Mouse (Mus musculus): ENCODE results near the gene Sf3b2. TPM values are rescaled to one million over a fixed set of nuclear protein-coding genes. Genes with fewer than 3 reads are reported as not detected.

The Sf3b2 gene
- polyA plus RNA-seq, 1 experiment from 2014 or later: 103 TPM

Other genes with a start within 250 kb of the Sf3b2 start
- gene Rin1, start 245.0 kb downstream of the Sf3b2 start, polyA plus RNA-seq (2015; fragmentation: Nextera tagmentation; extraction: Ambion mirVana): 0.13 and 0.35 TPM in 2 replicates
- gene Cd248, start 227.4 kb downstream of the Sf3b2 start, polyA plus RNA-seq (2015; fragmentation: Nextera tagmentation; extraction: Ambion mirVana): 2.4 and 3.7 TPM in 2 replicates
- 0.33 and 0.52 TPM in 2 replicates for gene Tmem151a, start 209.9 kb downstream of the Sf3b2 start, polyA plus RNA-seq (2015; fragmentation: Nextera tagmentation; extraction: Ambion mirVana)
- gene Yif1a, start 206.9 kb downstream of the Sf3b2 start, polyA plus RNA-seq (2015; fragmentation: Nextera tagmentation; extraction: Ambion mirVana): 51.2 and 53.1 TPM in 2 replicates
- gene Cnih2, start 196.9 kb downstream of the Sf3b2 start, polyA plus RNA-seq (2015; fragmentation: Nextera tagmentation; extraction: Ambion mirVana): 0.40 and 0.46 TPM in 2 replicates
- 79.2 and 88.7 TPM in 2 replicates for gene Rab1b, start 188.4 kb downstream of the Sf3b2 start, polyA plus RNA-seq (2015; fragmentation: Nextera tagmentation; extraction: Ambion mirVana)
- gene Klc2, start 176.9 kb downstream of the Sf3b2 start, polyA plus RNA-seq (2015; fragmentation: Nextera tagmentation; extraction: Ambion mirVana): 1.5 and 1.9 TPM in 2 replicates
- gene Pacs1, start 22.3 kb downstream of the Sf3b2 start, polyA plus RNA-seq (2015; fragmentation: Nextera tagmentation; extraction: Ambion mirVana): 6.8 and 8.1 TPM in 2 replicates
- gene Gal3st3, start 2.9 kb upstream of the Sf3b2 start, polyA plus RNA-seq (2015; fragmentation: Nextera tagmentation; extraction: Ambion mirVana): 0.08 TPM in 1 of 2 replicates, not detected in the other
- not detected in 2 replicates for gene Catsper1, start 40.3 kb upstream of the Sf3b2 start, polyA plus RNA-seq (2015; fragmentation: Nextera tagmentation; extraction: Ambion mirVana)
- gene Cst6, start 54.1 kb upstream of the Sf3b2 start, polyA plus RNA-seq (2015; fragmentation: Nextera tagmentation; extraction: Ambion mirVana): 0.57 TPM in 1 of 2 replicates, not detected in the other
- 22.4 and 23.5 TPM in 2 replicates for gene Eif1ad, start 71.3 kb upstream of the Sf3b2 start, polyA plus RNA-seq (2015; fragmentation: Nextera tagmentation; extraction: Ambion mirVana)
- gene Banf1, start 71.7 kb upstream of the Sf3b2 start, polyA plus RNA-seq (2015; fragmentation: Nextera tagmentation; extraction: Ambion mirVana): 189 and 214 TPM in 2 replicates
- 23.8 and 25.8 TPM in 2 replicates for gene Sart1, start 93.2 kb upstream of the Sf3b2 start, polyA plus RNA-seq (2015; fragmentation: Nextera tagmentation; extraction: Ambion mirVana)
- gene Tsga10ip, start 107.1 kb upstream of the Sf3b2 start, polyA plus RNA-seq (2015; fragmentation: Nextera tagmentation; extraction: Ambion mirVana): 0.05 and 0.26 TPM in 2 replicates
- 61.4 and 64.5 TPM in 2 replicates for gene Drap1, start 129.5 kb upstream of the Sf3b2 start, polyA plus RNA-seq (2015; fragmentation: Nextera tagmentation; extraction: Ambion mirVana)
- 6.1 and 7.1 TPM in 2 replicates for gene AI837181, start 129.7 kb upstream of the Sf3b2 start, polyA plus RNA-seq (2015; fragmentation: Nextera tagmentation; extraction: Ambion mirVana)
- not detected in 2 replicates for gene Fosl1, start 152.1 kb upstream of the Sf3b2 start, polyA plus RNA-seq (2015; fragmentation: Nextera tagmentation; extraction: Ambion mirVana)
- gene Ccdc85b, start 162.4 kb upstream of the Sf3b2 start, polyA plus RNA-seq (2015; fragmentation: Nextera tagmentation; extraction: Ambion mirVana): 0.86 and 0.97 TPM in 2 replicates
- gene Fibp, start 165.2 kb upstream of the Sf3b2 start, polyA plus RNA-seq (2015; fragmentation: Nextera tagmentation; extraction: Ambion mirVana): 25.9 and 27.2 TPM in 2 replicates
- 0.36 and 0.58 TPM in 2 replicates for gene Ctsw, start 173.1 kb upstream of the Sf3b2 start, polyA plus RNA-seq (2015; fragmentation: Nextera tagmentation; extraction: Ambion mirVana)
- gene Efemp2, start 178.5 kb upstream of the Sf3b2 start, polyA plus RNA-seq (2015; fragmentation: Nextera tagmentation; extraction: Ambion mirVana): 13.5 and 15.8 TPM in 2 replicates
- gene Mus81, start 192.9 kb upstream of the Sf3b2 start, polyA plus RNA-seq (2015; fragmentation: Nextera tagmentation; extraction: Ambion mirVana): 12.7 and 15.6 TPM in 2 replicates
- gene Cfl1, start 195.0 kb upstream of the Sf3b2 start, polyA plus RNA-seq (2015; fragmentation: Nextera tagmentation; extraction: Ambion mirVana): 930 and 955 TPM in 2 replicates
- gene 1700020D05Rik, start 208.3 kb upstream of the Sf3b2 start, polyA plus RNA-seq (2015; fragmentation: Nextera tagmentation; extraction: Ambion mirVana): 0.09 and 0.14 TPM in 2 replicates
- 5.7 and 7.2 TPM in 2 replicates for gene Snx32, start 215.1 kb upstream of the Sf3b2 start, polyA plus RNA-seq (2015; fragmentation: Nextera tagmentation; extraction: Ambion mirVana)

Data from liver, embryonic 16.5 days (tissue).